Mouse (Mus musculus): Measurements from ENCODE around the gene D11Wsu47e. TPM values are rescaled to one million over a fixed set of nuclear protein-coding genes. Genes with fewer than 3 reads are reported as not detected.

The D11Wsu47e gene
- polyA plus RNA-seq, 1 experiment from 2014 or later = 25.8 TPM

DNA sequence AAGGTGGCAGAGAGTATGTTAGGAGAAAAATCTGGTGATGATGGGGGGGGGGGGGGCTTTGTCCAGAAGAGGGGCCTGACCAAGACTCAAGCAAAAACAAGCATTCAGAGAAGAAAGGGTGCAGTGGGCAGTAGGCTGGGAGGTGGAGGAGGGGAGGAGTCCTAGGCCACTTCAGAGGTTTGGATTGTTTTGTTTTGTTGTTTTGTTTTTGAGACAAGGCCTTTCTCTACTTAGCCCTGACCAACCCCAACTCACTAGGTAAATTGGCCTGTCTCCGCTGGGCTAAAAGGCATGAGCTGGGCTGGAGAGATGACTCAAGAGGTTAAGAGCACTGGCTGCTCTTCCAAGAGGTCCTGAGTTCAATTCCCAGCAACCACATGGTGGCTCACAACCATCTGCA lies 26.8 kb downstream of the D11Wsu47e start:
- 21% methylated on average over 1 of the region's 1 CpGs for WGBS
- H3K4me1 ChIP-seq (replicated peaks) = peaks cover 50% of the 10 kb centered on the region
- peak overlapping the region; percentile 30; the same call in 1 of the 2 replicates for H3K4me3 ChIP-seq
- peaks cover 61% of the 10 kb centered on the region for H3K27me3 ChIP-seq (ENCODE audit: insufficient read depth, poor library complexity, severe bottlenecking)
- no peaks in the 10 kb centered on the region for H3K9me3 ChIP-seq
- H3K36me3 ChIP-seq = peaks cover 13% of the 10 kb centered on the region
- peak overlapping the region; percentile 91 for H3K27ac ChIP-seq
- no peak for DNase-seq (ENCODE audit: low spot score)

DNA sequence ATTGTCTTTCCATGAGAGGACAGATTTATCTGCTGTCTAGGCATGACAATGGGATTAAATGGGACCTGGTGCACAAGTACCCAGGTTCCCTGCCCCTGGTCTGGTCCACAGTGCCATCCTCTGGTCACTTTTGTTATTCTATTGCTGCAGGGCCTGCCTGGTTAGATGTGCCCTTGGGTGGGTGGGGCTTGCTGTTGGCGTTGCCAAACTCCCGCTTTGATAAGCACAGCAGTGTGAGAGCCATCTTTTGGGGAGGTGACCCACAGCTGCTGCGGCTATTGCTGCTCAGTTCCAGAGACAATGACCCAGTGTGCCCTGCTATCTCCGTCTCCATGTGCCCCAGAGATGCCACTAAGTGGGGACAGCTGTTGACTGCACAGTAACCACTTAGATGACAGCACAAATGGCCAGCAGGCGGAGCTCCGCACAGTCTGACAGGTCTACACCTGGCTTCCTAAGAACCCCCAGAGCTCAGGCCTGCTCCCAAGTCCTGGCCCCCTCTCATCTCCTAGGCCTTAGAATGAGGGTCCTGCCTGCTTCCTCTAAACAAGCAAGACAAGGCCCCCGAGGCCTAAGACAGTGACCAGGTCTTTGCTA lies 31.0 kb downstream of the D11Wsu47e start:
- 0 out of 2 replicates have a peak overlapping the region, but pooled peaks have one; percentile 5 for H3K27ac ChIP-seq
- H3K27me3 ChIP-seq (ENCODE audit: insufficient read depth, poor library complexity, severe bottlenecking) = peaks cover 47% of the 10 kb centered on the region
- peaks cover 48% of the 10 kb centered on the region for H3K4me1 ChIP-seq (replicated peaks)
- H3K4me3 ChIP-seq = no peak overlapping the region
- WGBS = 61% methylated on average over 7 of the region's 7 CpGs
- H3K36me3 ChIP-seq = no peaks in the 10 kb centered on the region
- no peaks in the 10 kb centered on the region for H3K9me3 ChIP-seq
- DNase-seq (ENCODE audit: low spot score) = no peak

DNA sequence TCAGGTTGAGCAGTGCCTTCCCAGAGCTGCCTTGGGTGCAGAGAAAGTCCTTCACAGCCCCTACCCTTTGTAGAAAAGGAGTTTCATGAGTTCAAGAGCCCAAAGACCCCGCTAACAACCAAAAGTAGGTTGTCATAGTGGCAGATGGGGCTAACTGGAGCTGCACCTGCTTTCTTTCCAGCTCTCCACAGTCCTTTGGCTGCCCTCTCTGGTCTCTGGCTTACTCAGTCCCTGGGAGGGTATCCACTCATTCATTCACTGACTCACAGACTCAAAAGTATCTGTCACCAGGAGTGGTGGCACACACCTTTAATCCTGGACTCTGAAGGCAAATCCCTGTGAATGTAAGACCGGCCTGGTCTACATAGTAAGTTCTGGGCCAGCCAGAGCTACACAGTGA lies 31.9 kb downstream of the D11Wsu47e start:
- no peak for DNase-seq (ENCODE audit: low spot score)
- peaks cover 47% of the 10 kb centered on the region for H3K27me3 ChIP-seq (ENCODE audit: insufficient read depth, poor library complexity, severe bottlenecking)
- no peak overlapping the region for H3K27ac ChIP-seq
- H3K4me3 ChIP-seq = no peak overlapping the region
- 89% methylated on average over 2 of the region's 2 CpGs for WGBS
- no peaks in the 10 kb centered on the region for H3K36me3 ChIP-seq
- no peaks in the 10 kb centered on the region for H3K9me3 ChIP-seq
- peaks cover 38% of the 10 kb centered on the region for H3K4me1 ChIP-seq (replicated peaks)

DNA sequence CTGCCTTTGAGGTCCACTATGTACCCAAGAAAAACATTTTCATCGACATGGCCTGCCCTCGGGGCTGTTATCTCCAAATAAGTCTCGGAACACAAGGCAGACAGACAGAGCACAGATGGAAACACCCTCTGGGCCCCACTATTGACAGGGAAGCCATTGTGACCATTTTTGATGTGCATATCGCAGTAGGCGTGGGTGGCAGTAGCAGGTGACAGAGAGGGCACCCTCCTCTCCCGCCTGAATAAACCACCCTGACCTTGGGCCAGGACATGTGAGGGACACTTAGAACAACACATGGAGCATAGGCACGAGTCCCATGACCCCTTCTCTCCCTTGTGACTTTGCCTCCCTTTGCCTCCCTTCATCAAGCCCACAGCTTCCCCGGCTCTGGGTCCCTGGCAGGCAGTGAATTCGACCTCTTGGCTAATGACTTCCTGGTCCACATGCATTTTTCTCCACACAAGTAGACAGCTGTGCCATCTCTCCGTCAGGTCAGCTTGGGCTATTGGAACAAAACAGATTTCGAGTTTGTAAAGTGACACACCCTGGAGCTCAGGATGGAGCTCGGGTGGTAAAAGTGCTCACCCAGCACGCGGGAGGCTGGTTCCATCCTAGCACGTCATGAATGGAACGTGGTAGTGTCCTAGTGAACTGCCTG lies 33.7 kb downstream of the D11Wsu47e start:
- no peak overlapping the region for H3K4me3 ChIP-seq
- peaks cover 37% of the 10 kb centered on the region for H3K27me3 ChIP-seq (ENCODE audit: insufficient read depth, poor library complexity, severe bottlenecking)
- H3K27ac ChIP-seq = peak overlapping the region; percentile 53; the same call in 1 of the 2 replicates
- no peaks in the 10 kb centered on the region for H3K36me3 ChIP-seq
- H3K9me3 ChIP-seq = no peaks in the 10 kb centered on the region
- DNase-seq (ENCODE audit: low spot score) = peak; percentile 46
- H3K4me1 ChIP-seq (replicated peaks) = peaks cover 35% of the 10 kb centered on the region
- 59% methylated on average over 16 of the region's 16 CpGs for WGBS

DNA sequence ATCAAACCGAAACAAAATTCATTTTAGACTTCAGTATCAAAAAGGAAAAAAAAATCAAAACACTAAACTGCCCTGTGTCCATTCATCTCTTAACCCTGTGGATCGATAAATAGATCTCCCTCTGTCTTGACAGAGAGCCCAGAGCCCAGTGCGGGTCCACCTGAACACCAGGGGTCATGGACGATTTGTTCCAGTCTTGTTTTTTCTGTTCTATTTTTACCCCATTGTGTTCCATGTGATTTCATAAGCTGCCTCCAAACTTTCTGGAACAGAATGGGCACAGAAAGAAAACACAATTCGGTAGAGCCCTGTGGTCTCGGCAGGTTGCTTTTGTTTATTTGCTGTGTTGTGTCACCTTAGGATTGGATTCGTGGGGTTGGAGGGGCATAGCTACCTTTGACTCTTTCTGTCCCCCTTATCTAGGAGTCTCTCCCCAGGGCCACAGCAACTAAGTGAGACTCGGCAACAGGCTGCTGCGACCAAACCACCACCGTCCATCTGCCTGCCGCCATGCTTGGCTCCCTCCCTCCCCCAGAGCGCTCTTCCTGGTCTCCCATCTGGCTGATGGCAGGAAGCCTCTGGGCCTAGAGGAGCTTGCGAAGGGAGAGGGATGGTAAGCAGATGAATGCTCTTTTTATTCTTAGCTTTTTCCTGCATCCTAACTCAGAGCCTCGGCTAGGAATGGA lies 38.3 kb downstream of the D11Wsu47e start:
- no peak overlapping the region for H3K27ac ChIP-seq
- H3K4me1 ChIP-seq (replicated peaks) = peaks cover 40% of the 10 kb centered on the region
- H3K9me3 ChIP-seq = no peaks in the 10 kb centered on the region
- peaks cover 44% of the 10 kb centered on the region for H3K36me3 ChIP-seq
- WGBS = 76% methylated on average over 14 of the region's 14 CpGs
- no peak overlapping the region for H3K4me3 ChIP-seq
- no peak for DNase-seq (ENCODE audit: low spot score)
- H3K27me3 ChIP-seq (ENCODE audit: insufficient read depth, poor library complexity, severe bottlenecking) = peaks cover 6% of the 10 kb centered on the region; the same call in 1 of the 2 replicates

DNA sequence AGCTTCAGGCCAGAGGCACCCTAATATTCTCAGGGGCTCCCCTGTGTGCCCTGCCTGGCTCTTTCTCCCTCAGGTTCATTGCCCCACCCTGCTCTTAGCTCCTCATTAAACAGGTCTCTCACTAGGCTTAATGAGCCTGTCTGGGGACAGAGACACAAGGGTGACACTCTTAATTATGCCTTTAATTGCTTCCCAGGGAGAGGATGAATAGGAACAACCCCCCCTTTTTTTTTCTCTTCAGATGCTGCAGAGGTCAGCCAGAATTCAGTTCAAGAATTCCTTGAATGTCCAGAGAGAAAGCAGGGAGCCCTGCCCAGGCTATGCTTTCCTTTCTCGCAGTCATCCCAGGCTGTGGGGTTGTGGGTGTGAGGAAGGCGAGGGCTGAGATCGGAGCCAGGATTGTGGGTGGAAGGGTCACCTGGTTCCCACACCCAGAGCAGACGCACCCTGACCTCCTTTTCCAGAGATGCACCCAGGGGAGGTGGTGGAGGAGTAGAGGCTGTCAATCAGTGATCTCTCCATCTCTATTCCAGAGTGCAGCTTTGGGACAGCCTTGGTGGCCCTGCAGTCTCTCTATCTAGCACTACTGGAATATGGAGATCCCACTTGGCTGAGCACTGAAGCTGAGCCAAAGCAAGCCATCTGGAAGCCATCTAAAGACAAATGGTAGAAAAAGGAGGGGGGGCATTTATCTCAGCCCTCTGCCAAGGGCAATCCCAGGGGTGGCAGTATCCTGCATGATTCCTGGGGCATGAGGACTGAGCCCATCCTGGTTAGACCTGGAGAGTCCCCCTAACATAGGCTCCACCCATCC lies 41.2 kb downstream of the D11Wsu47e start:
- no peak for DNase-seq (ENCODE audit: low spot score)
- Histone ChIP-seq H3K9me3 (no peaks in the 10 kb centered on the region), H3K4me1 (replicated peaks) (peaks cover 59% of the 10 kb centered on the region), H3K36me3 (peaks cover 73% of the 10 kb centered on the region), H3K27ac (0 out of 2 replicates have a peak overlapping the region, but pooled peaks have one; percentile 30), H3K4me3 (no peak overlapping the region), H3K27me3 (ENCODE audit: insufficient read depth, poor library complexity, severe bottlenecking) (no peaks in the 10 kb centered on the region)
- WGBS = 70% methylated on average over 4 of the region's 4 CpGs

DNA sequence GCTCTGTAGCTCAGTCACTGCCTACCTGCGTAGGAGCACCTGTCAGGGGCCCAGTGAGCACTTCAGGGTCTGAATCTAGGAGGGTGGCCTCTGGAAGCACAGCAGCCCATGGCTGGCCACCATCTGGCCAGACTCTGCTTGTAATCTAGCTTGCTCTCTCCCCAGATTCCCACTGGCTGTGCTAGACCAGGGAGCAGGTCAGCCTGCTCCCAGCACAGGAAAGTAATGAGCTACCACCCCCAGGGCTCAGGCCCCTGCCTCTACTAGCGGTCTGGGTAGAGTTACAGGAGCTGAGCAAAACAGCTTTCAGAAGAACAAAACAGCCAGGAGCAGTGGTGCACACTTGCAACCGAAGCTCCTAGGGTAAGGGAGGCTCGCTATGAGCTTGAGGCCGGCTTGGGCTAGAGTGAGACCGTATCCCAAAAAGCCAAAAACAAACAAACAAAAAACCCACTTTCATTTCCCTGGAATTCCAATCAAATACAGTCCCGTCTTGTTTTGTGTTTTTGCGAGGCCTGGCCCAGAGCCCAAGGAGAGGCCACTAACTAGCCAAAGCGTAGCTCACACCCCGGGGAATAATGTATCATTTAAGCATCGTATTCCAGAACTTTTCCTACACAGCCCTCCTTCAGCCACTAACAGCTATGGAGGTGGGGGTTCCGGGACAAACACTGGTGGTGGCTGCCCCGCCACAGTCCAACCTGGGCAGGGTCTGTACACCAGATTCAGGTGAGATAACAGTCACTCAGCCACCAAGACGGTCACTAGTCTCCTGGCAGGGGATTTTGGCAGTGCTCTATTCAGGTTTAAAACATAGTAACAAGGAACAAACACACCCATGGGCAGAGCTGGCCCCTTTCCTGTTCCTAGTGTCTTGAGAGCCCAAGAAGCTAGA lies 43.0 kb downstream of the D11Wsu47e start:
- Histone ChIP-seq H3K4me3 (no peak overlapping the region), H3K36me3 (peaks cover 89% of the 10 kb centered on the region), H3K27ac (no peak overlapping the region), H3K4me1 (replicated peaks) (peaks cover 73% of the 10 kb centered on the region), H3K27me3 (ENCODE audit: insufficient read depth, poor library complexity, severe bottlenecking) (no peaks in the 10 kb centered on the region), H3K9me3 (no peaks in the 10 kb centered on the region)
- 84% methylated on average over 14 of the region's 14 CpGs for WGBS
- no peak for DNase-seq (ENCODE audit: low spot score)

DNA sequence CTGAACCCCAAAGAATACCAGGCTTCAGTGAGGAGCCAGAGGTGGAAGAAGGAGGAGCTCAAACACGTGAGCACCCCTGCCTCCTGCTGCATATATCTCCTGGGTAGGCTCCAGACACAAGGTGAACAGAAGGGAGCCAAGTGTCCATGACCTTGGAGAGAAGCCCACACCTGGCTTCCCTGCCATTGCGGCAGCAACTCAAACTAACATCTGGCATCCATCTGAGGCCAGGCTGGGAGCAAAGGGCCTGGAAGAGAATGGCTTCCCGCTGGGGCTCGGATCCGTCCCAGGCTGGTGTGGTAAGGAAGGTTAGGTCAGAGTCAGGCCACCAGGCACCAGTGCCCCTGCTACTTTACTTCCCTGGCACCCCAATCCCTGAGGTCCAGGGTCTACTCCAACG lies 43.8 kb downstream of the D11Wsu47e start:
- no peak overlapping the region for H3K27ac ChIP-seq
- H3K27me3 ChIP-seq (ENCODE audit: insufficient read depth, poor library complexity, severe bottlenecking) = no peaks in the 10 kb centered on the region
- H3K36me3 ChIP-seq = peaks cover 94% of the 10 kb centered on the region
- WGBS = 70% methylated on average over 6 of the region's 6 CpGs
- H3K4me1 ChIP-seq (replicated peaks) = peaks cover 71% of the 10 kb centered on the region
- peak; percentile 40 for DNase-seq (ENCODE audit: low spot score)
- no peak overlapping the region for H3K4me3 ChIP-seq
- H3K9me3 ChIP-seq = no peaks in the 10 kb centered on the region

DNA sequence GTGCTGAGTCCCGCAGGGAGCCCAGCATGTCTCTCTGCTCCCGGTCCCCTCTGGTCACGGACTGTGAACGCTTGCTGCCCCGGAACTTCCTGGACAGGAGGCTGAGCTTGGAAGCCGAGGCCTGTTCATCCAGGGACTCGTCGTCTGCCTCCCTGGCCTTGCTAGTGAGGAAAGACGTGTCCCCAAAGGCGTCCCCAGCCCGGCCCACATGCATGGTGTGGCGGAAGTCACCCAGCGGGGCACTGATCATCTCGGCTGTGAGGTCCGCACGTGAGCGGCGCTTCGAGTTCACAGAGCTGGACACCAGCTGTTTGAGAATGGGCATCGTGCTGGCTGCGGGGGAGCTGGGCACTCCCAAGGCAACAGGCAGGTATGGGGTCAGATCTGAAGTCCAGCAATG lies 45.0 kb downstream of the D11Wsu47e start:
- H3K27ac ChIP-seq = no peak overlapping the region
- WGBS = 77% methylated on average over 21 of the region's 21 CpGs
- peaks cover 77% of the 10 kb centered on the region for H3K4me1 ChIP-seq (replicated peaks)
- no peak overlapping the region for H3K4me3 ChIP-seq
- no peaks in the 10 kb centered on the region for H3K9me3 ChIP-seq
- H3K36me3 ChIP-seq = peaks cover 93% of the 10 kb centered on the region
- no peaks in the 10 kb centered on the region for H3K27me3 ChIP-seq (ENCODE audit: insufficient read depth, poor library complexity, severe bottlenecking)
- no peak for DNase-seq (ENCODE audit: low spot score)

DNA sequence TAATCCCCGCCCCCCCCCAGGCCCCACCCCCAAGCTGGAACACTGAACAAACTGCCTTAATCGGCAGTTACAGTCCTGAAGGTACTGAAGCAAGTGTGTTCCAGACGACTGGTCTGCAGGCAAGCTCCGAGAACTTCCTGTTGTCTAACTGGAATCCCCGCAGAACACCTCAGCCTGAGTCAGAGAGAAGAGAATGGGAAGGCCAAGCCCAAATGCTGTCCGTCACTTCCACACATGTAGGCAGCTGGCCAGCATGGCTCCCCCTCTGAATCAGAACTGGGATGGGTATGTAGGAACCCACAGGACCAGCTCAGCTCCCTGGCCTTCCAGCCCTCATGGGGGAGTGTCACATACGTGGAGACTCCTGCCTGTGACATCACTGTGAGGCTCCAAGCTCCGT lies 45.7 kb downstream of the D11Wsu47e start:
- 62% methylated on average over 8 of the region's 8 CpGs for WGBS
- peaks cover 90% of the 10 kb centered on the region for H3K36me3 ChIP-seq
- peaks cover 84% of the 10 kb centered on the region for H3K4me1 ChIP-seq (replicated peaks)
- H3K9me3 ChIP-seq = no peaks in the 10 kb centered on the region
- no peak overlapping the region for H3K27ac ChIP-seq
- H3K4me3 ChIP-seq = no peak overlapping the region
- no peak for DNase-seq (ENCODE audit: low spot score)
- H3K27me3 ChIP-seq (ENCODE audit: insufficient read depth, poor library complexity, severe bottlenecking) = no peaks in the 10 kb centered on the region

DNA sequence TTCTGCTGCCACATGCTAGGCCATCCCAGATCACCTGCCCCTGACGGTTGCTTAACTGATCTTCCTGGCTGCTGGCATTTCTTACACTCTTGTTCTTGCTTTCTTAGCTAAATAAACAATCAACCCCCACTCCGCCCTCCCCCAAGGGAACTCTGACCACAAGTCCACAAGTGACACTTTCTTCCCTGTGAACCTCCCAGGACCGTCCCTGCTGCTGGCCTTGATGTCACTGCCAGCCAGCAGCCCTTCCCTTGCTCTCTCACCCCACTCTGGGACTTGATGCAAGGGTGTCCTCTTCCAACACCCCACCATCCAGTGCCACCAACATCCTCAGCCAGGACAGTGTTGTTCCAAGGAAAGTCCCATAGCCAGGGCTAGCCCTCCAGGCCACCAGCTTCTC lies 46.7 kb downstream of the D11Wsu47e start:
- WGBS = 76% methylated on average over 3 of the region's 3 CpGs
- Histone ChIP-seq H3K36me3 (peaks cover 90% of the 10 kb centered on the region), H3K4me1 (replicated peaks) (peaks cover 86% of the 10 kb centered on the region)

More for the DNA sequence above, 46.7 kb downstream of the D11Wsu47e start:
- Histone ChIP-seq H3K4me3 (no peak overlapping the region), H3K9me3 (no peaks in the 10 kb centered on the region), H3K27me3 (ENCODE audit: insufficient read depth, poor library complexity, severe bottlenecking) (no peaks in the 10 kb centered on the region), H3K27ac (0 out of 2 replicates have a peak overlapping the region, but pooled peaks have one; percentile 5)
- no peak for DNase-seq (ENCODE audit: low spot score)

All from hindbrain, embryonic 10.5 days (tissue).